Mouse (Mus musculus) Muller cell, postnatal 12 days (primary cell): Measurements from ENCODE around the gene Lmo4.

Experiments used
- DNase-seq: peaks from one replicate; pipeline ENCODE4 v3.0.0-alpha.2; 2015; ENCODE audit errors: inconsistent ontology term

Lmo4 gene

GRCm38 (mm10) chr3:144203988-144204412 lies 1.0 kb downstream of the Lmo4 start:
- DNase-seq = peak; percentile 72

GRCm38 (mm10) chr3:144203259-144203987 lies 1.6 kb downstream of the Lmo4 start:
- DNase-seq = peak; percentile 39

- DNase-seq = peak; percentile 72
These were observed 2.3 kb downstream of the Lmo4 start for GRCm38 (mm10) chr3:144202574-144203258.

GRCm38 (mm10) chr3:144201794-144202573 lies 3.0 kb downstream of the Lmo4 start:
- peak; percentile 94 for DNase-seq

- DNase-seq = no peak
These were observed 19.5 kb downstream of the Lmo4 start for GRCm38 (mm10) chr3:144185327-144186152.

GRCm38 (mm10) chr3:144184918-144185317 lies 20.1 kb downstream of the Lmo4 start:
- no peak for DNase-seq

- DNase-seq = no peak
These were observed 22.8 kb downstream of the Lmo4 start for GRCm38 (mm10) chr3:144182229-144182628.

GRCm38 (mm10) chr3:144178937-144179336 lies 26.1 kb downstream of the Lmo4 start:
- no peak for DNase-seq

GRCm38 (mm10) chr3:144173866-144174588 lies 31.0 kb downstream of the Lmo4 start:
- DNase-seq = peak; percentile 84

GRCm38 (mm10) chr3:144173138-144173537 lies 31.9 kb downstream of the Lmo4 start:
- DNase-seq = no peak

- DNase-seq = no peak
These were observed 33.3 kb downstream of the Lmo4 start for GRCm38 (mm10) chr3:144171749-144172148.

GRCm38 (mm10) chr3:144170539-144170938 lies 34.5 kb downstream of the Lmo4 start:
- no peak for DNase-seq

GRCm38 (mm10) chr3:144166439-144167155 lies 38.4 kb downstream of the Lmo4 start:
- DNase-seq = no peak

GRCm38 (mm10) chr3:144165439-144165838 lies 39.6 kb downstream of the Lmo4 start:
- no peak for DNase-seq

- DNase-seq = peak; percentile 74
These were observed 40.2 kb downstream of the Lmo4 start for GRCm38 (mm10) chr3:144164665-144165385.

GRCm38 (mm10) chr3:144163718-144164117 lies 41.3 kb downstream of the Lmo4 start:
- no peak for DNase-seq

- peak; percentile 81 for DNase-seq
These were observed 42.9 kb downstream of the Lmo4 start for GRCm38 (mm10) chr3:144162156-144162555.

GRCm38 (mm10) chr3:144161261-144161660 lies 43.8 kb downstream of the Lmo4 start:
- peak; percentile 62 for DNase-seq

GRCm38 (mm10) chr3:144155746-144156145 lies 49.3 kb downstream of the Lmo4 start:
- DNase-seq = no peak
